Mouse (Mus musculus) gastrocnemius, postnatal 36 days (tissue): Measurements from ENCODE around the gene Rdh11. TPM values are rescaled to one million over a fixed set of nuclear protein-coding genes. Genes with fewer than 3 reads are reported as not detected.
A peak's percentile ranks its signal among the peaks of the same experiment; 100 is the strongest.
"Not testable (repeated sequence)": the region's sequence is repeated elsewhere in the genome, so short reads cannot be mapped to it uniquely, and the experiment has no call there.

Experiments used
- DNase-seq, 2 experiments: peaks; one replicate each; pipeline ENCODE4 v3.0.0; 2022
- intact Hi-C: fragments of 180-260 bp; cut with DNase I; formaldehyde crosslinking; loops from one replicate; pipeline ENCODE4 v1.15.1; 2025
- long read RNA-seq, 2 experiments: library from polyadenylated mRNA; stranded (forward); transcript quantifications; one replicate each; pipeline ENCODE4 v2.0.0; 2021
- total RNA-seq, 2 experiments: library from RNA; stranded (reverse); gene quantifications; 2 replicates each; pipeline ENCODE4 v1.2.3; 2021

Gene Rdh11
- 1 to 10 TPM; 1.8 to 2.1 TPM for total RNA-seq
- long read RNA-seq, experiment 1 = 0 reads
- long read RNA-seq, experiment 2, partial matches to known transcripts = 0 of 3 reads
- long read RNA-seq, experiment 2, other reads (novel, unspliced or antisense) = 2 of 3 reads

GRCm38 (mm10) chr12:79192193-79192592 is at the start of gene Rdh11:
TSS of gene Rdh11 (minus strand) at chr12:79192293.
- DNase-seq = no peak
- intact Hi-C loops = loop anchor here (5.0 kb wide), 1 partner anchor 70 kb away; no protein-coding TSS in a partner anchor

GRCm38 (mm10) chr12:79235485-79236080 is 43.5 kb upstream of the Rdh11 start:
- no peak for DNase-seq
- intact Hi-C loops = no loop called here

GRCm38 (mm10) chr12:79217511-79217910 is 25.4 kb upstream of the Rdh11 start:
- intact Hi-C loops = no loop called here

GRCm38 (mm10) chr12:79211447-79211846 is 19.4 kb upstream of the Rdh11 start:
- intact Hi-C loops = no loop called here

More at GRCm38 (mm10) chr12:79217511-79217910, 25.4 kb upstream of the Rdh11 start:
- DNase-seq = no peak

GRCm38 (mm10) chr12:79208703-79209464 is 16.8 kb upstream of the Rdh11 start, which contains the start of gene Rdh12:
TSS of gene Rdh12 (plus strand) at chr12:79208914.
- intact Hi-C loops = no loop called here
- no peak for DNase-seq

More at GRCm38 (mm10) chr12:79211447-79211846, 19.4 kb upstream of the Rdh11 start:
- no peak for DNase-seq

GRCm38 (mm10) chr12:79201882-79202281 is 9.8 kb upstream of the Rdh11 start:
- intact Hi-C loops = no loop called here
- DNase-seq = no peak

- no peak for DNase-seq
- intact Hi-C loops = no loop called here
Measured at GRCm38 (mm10) chr12:79197105-79197504, 5.0 kb upstream of the Rdh11 start.

- intact Hi-C loops = loop anchor here (5.0 kb wide), 1 partner anchor 69 kb away; no protein-coding TSS in a partner anchor
- peak in 1 of 2 experiments; percentile 53 for DNase-seq
Measured at GRCm38 (mm10) chr12:79193441-79193840, 1.3 kb upstream of the Rdh11 start.

GRCm38 (mm10) chr12:79191701-79192100 is 392 bp downstream of the Rdh11 start:
- intact Hi-C loops = loop anchor here (5.0 kb wide), 1 partner anchor 71 kb away; no protein-coding TSS in a partner anchor

GRCm38 (mm10) chr12:79190931-79191673 is 991 bp downstream of the Rdh11 start:
- intact Hi-C loops = loop anchor here (5.0 kb wide), 1 partner anchor 71 kb away; no protein-coding TSS in a partner anchor
- no peak for DNase-seq

More at GRCm38 (mm10) chr12:79191701-79192100, 392 bp downstream of the Rdh11 start:
- peak; percentile 62 to 69 for DNase-seq

GRCm38 (mm10) chr12:79185160-79185559 is 6.9 kb downstream of the Rdh11 start:
- DNase-seq, intact Hi-C loops: not testable (repeated sequence)

- no peak for DNase-seq
- intact Hi-C loops = no loop called here
Measured at GRCm38 (mm10) chr12:79175998-79176397, 16.1 kb downstream of the Rdh11 start.

GRCm38 (mm10) chr12:79173721-79174120 is 18.4 kb downstream of the Rdh11 start:
- no peak for DNase-seq
- intact Hi-C loops = no loop called here

GRCm38 (mm10) chr12:79172019-79172941 is 19.8 kb downstream of the Rdh11 start, which contains the start of gene Vti1b:
TSS of gene Vti1b (minus strand) at chr12:79172667.
- peak; percentile 85 to 96 for DNase-seq
- intact Hi-C loops = no loop called here

GRCm38 (mm10) chr12:79171269-79171995 is 20.7 kb downstream of the Rdh11 start:
- no peak for DNase-seq
- intact Hi-C loops = no loop called here

- intact Hi-C loops = no loop called here
- DNase-seq = no peak
Measured at GRCm38 (mm10) chr12:79170421-79170820, 21.7 kb downstream of the Rdh11 start.

GRCm38 (mm10) chr12:79169173-79169572 is 22.9 kb downstream of the Rdh11 start:
- intact Hi-C loops = no loop called here
- DNase-seq = no peak

GRCm38 (mm10) chr12:79162876-79163275 is 29.2 kb downstream of the Rdh11 start:
- DNase-seq = no peak
- intact Hi-C loops = no loop called here

- DNase-seq = no peak
- intact Hi-C loops = no loop called here
Measured at GRCm38 (mm10) chr12:79149653-79150052, 42.4 kb downstream of the Rdh11 start.
